Mouse (Mus musculus): Measurements from ENCODE around the gene Sox5.

Sox5 gene

GRCm38 (mm10) chr6:144398115-144398514, 383.7 kb downstream of the Sox5 start:
- WGBS: 69% methylated on average over 10 of the region's 10 CpGs

DNA sequence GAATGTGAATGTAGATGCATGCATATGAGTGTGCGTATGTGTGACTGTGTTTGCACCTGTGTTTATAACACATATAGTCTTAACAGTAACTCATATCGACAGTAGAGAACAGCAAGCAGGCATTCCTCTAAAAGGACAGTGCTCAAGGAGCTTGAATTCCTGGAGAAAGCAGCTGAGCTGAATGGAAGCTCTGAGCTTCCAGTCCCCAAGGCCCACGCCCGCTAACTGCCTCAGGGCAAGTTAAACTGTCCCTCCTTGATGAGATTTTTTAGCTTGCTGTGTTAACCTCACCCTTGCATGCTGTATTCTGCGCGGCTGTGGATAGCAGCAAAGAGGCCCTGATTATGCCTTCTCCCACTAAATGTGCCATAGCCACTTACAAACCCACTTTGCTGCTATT, 388.6 kb downstream of the Sox5 start:
- WGBS: 85% methylated on average over 6 of the region's 6 CpGs

DNA sequence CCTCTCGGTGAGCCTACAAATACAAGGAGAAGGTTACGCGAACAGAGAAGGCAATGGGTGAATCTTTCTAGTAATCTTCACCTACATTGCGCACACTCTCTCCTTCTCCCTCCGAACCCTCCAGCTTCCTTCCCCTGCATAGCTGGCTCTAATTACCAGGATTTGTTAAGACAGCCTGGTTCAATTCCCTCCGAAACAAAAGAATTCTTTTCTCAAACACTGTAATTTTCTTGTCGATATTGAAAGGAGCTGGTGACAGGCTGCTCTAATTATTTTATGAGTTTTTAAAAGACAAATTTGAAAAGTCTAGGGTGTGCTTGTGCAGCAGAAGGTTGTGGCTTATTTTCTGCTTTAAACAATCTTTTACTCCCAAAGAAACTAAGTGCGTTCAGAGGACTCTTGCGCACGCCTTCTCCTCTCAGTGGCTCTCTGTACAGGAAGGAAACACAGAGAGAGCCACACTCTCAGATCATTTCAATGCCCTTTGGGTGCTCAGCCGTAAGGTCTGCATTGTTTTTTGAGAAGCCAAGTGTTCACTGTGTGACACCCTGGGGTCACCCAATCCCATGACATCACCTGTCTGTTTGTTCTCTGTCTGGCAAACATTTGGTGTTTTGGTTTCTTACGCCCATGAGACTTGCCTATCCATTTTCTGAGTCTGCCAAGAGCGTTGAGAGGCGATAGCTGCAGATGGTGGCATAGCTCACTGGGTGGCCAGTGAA, 392.3 kb downstream of the Sox5 start:
- 82% methylated on average over 14 of the region's 14 CpGs for WGBS

- 53% methylated on average over 17 of the region's 17 CpGs for WGBS
Measured at GRCm38 (mm10) chr6:144387539-144388255, 394.1 kb downstream of the Sox5 start.

DNA sequence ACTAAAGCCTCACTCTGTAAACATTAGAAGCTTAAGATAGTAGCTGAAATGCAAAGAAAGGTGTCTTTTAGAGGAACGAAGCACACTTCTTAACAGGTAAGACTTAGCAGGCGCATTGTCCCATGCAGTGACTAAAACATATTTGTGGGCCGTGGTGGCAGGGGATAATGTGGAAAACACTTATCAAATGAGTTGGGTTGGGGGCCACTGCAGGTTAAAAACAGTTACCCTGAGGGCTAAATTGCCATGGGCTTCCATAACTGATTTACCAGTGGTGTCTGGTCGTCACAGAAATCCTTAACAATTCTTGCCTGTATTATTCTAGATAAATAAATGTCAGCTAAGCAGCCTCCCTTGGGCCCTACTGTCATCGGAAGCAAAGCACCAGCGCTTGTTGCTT, 401.1 kb downstream of the Sox5 start:
- 94% methylated on average over 6 of the region's 6 CpGs for WGBS

DNA sequence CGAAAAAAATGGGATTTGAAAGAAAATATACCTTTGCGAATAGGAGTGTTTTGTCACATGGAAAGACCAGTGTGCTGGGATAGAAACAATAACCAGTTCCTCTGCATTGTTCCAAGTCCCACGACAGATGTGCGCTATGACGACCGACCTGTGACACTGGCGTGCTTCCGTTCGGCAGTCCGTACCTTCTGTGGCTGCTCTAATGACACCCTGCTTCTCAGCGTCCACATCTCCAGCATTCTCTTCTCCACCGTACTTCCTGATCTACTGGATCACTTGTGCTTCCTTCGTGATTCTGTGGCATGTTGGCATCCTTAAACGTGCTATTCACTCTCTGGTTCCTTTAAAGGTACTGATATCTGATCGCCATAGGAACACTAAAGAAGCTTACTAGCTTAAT, 401.6 kb downstream of the Sox5 start:
- WGBS: 81% methylated on average over 15 of the region's 15 CpGs

DNA sequence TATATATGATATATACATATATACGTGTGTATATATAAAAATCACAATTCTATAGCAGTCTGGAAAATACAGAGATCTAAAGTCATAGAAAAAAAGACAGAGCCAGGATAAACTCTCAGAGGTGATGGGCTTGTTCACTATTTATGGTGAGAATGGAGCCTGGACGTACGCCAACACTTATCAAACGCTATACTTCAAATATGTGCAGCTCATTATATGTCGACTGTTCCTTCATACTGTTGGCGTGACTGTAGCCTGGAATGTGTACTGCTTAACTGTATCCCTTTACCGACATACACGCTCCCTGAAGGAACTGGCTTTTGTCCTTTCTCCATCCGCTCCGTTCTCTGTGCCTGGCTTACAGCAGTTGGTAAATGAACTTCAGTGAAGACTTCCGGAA, 407.0 kb downstream of the Sox5 start:
- 84% methylated on average over 11 of the region's 11 CpGs for WGBS

DNA sequence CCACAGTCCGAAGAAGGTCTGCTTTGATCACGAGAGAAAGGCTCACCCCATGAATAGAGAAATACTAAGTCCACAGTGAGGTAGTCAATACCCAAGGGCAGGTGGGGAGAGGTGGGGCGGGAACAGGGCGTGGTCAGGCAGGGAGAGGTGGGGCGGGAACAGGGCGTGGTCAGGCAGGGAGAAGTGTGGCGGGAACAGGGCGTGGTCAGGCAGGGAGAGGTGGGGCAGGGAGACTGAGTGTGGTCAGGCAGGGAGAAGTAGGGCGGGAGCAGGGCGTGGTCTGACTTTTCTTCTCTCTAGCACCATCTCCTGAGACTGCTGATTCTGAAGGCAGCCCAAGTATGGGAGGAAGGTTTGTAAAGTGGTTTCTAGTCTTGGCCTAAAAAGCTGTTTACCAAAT, 411.1 kb downstream of the Sox5 start:
- WGBS: 70% methylated on average over 10 of the region's 10 CpGs

DNA sequence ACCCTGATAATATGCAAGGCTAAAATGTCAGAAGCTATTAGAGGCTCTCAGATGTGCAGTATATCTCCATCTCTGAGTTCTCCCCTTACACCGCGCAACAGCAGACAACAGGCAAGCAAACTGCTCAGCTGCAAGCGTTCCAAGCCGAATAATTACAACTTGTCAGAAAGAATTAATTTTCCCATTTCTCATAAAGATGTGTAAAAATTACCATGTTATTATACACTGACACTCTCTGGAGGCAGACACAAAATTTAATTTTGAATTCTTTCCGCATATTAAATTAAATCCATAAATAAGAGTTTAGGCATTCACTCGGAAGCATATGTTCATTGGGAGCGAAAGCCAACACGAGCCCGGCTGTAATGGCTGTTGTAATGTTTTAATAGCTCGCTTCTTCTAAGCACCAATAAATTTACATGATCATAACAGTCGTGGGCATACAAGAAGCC, 414.1 kb downstream of the Sox5 start:
- WGBS: 54% methylated on average over 11 of the region's 11 CpGs

DNA sequence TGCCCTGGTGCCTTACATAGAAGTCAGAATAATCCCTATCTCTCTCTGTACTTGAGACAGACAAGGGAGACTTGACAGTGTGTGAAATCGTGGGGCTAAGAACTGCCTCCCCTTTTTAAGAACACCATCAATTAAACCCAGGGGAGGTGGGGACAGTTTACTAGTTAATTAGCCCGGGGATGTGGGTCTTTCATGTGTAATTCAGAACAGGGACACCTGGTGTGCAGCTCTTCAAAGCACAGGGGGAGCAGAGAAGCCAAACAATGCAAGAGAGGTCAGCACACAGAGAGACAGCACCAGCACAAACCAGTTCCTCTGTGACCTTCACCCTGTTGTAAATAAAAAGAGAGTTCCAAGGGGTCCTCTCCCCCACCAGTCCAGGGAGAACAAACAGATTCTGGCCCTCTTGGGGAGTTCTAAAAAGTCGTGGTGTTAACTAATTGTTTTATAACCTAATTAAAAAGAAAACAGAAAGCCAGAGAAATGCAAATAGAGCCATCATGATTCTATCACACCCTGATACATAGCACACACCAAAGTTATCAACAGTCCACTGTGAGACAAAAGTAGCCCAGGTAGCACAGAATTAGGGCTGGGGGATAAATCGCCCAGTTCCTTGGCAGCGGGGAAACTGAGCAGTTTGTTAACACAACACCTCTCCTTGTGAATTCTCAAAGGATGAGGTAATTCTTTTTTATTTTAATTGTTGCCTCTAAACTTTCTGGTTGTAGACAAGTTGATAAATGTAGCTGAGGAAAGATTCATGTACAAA, 420.3 kb downstream of the Sox5 start:
- WGBS: 52% methylated on average over 5 of the region's 5 CpGs

DNA sequence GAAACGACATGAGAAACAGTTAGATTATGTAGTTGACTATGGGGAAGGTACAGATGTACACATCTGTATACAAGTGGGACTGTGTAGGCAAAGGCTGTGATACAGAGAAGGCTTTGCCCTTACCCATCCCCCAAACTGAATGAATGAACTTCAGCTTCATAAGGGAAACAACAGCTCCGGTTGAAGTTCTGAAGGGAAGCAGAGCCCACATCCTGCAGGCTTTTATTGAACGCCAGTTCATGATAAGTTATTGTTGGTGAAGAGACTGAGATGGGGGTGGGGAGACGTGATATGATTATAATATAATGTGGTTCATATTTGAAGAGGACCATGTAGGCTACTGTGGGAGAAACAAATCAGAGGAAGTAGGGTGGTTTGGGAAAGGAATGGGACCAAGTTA, 424.7 kb downstream of the Sox5 start:
- WGBS: 90% methylated on average over 4 of the region's 4 CpGs

GRCm38 (mm10) chr6:144351049-144351448, 430.7 kb downstream of the Sox5 start:
- WGBS: 83% methylated on average over 6 of the region's 6 CpGs

DNA sequence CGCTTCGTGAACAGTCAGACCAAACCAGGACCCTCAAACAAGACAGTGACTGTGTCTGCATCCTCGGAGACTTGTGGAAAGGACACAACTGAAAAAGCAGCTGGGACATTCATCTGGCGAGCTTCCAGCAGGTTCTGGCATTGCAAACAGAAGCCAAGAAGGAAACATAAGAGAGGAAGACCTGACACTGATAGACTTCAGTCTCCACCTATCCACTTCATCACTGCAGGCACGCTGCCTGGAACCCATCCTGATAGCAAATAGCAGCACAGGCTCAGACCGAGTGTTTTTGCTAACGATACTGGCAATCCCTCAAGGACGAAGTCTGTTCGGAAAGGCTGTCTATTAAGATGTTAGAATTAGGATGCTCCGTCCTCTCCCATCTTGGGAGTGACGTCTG, 438.4 kb downstream of the Sox5 start:
- 47% methylated on average over 11 of the region's 11 CpGs for WGBS

DNA sequence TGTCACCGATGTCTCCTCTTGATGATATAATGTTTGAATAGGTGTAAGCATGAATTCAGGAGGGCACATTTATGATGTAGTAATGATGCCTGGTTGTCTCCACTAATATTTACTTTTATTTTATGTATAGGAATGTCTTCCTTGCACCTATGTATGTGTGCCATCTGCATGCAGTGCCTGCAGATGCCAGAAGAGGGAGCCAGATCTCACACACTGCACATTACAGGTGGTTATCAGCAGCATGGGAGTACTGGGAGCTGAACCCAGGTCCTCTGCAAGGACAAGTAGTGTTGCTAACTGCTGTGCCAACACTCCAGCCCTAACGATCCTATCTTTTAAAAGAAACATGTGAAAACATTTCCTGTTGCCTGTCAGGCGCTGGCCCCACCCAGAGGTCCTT, 442.2 kb downstream of the Sox5 start:
- 98% methylated on average over 3 of the region's 3 CpGs for WGBS

DNA sequence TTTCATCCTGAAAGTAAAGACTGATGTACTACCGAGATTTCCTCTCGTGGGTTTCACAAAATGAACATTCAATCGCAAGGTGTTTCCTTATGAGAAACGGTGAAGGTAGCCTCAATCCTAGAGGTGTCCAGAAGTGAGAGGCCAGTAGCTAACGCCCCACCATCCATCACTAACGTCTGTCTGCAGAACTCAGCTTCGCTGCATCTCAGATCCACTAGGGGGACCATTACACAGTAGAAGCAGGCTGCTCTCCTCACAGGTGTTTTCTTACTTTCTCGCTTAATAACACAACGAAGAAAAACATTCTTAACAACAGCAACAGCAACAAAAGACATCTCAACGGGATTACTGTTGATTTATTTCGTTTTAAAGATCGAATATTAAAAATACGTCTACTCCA, 442.8 kb downstream of the Sox5 start:
- 56% methylated on average over 13 of the region's 13 CpGs for whole genome bisulfite sequencing

- 59% methylated on average over 4 of the region's 4 CpGs for WGBS
Measured at GRCm38 (mm10) chr6:144338221-144338620, 443.6 kb downstream of the Sox5 start.

DNA sequence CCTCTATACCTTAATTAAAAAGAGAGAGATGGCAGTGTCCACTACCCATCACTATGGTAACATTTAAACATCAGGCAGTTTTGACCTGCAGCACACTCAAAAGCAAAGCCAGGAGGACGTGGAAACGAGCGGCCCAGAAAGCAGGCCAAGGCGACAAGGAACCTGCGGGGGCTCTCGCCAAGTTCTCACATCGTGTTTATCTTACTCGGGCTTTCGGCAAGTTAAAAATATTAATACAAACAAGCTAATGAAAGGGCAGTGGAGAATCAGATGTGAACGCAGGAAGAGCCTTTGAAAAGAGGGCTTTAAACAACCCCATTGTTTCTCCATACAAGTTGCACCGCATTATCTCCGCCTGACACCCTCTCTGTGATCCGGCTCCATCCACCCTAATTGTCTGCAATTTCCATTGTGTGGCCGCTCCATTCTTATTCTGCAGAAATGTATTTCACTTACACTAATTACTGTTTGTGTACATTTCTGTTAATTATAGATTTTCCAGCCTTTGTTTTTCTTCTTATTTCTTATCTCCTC, 444.3 kb downstream of the Sox5 start:
- WGBS: 56% methylated on average over 14 of the region's 14 CpGs

GRCm38 (mm10) chr6:144336789-144337188, 445.0 kb downstream of the Sox5 start:
- 98% methylated on average over 4 of the region's 4 CpGs for WGBS

DNA sequence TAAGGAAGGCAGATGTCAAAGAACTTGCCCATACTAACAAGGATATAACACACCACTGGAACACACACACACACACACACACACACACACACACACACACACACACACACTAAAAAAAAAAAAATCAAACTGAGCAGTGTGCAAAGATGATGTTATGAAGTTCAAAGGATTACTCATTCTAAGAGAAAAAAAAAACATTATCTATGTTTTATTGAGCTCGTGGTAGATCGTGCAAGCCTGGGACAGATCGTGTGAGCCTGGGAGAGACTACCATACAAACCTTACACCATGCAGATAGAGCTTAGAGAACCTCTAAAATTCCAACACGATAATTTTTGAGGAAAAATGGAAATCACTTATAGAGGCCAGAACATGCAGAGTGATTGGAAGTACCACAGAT, 448.6 kb downstream of the Sox5 start:
- 93% methylated on average over 4 of the region's 4 CpGs for WGBS

DNA sequence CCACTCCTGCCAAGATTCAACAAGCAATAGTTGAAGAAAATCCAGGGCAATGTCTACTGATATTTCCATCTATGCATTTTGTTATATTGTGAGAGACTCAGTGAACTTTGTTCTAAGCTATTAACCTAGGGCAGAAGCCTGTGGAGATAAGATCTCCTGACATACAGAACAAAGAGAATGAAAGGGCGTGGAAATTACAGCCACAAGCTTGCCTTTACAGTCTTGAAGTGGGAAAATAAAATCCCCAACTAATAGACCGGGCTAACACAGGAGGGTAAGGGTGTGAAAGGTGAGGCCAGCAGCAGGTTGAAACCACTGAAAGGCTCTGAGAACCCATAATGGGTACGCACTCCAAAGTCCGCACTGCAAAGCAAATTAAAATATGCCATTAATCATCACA, 449.8 kb downstream of the Sox5 start:
- 97% methylated on average over 4 of the region's 4 CpGs for WGBS

DNA sequence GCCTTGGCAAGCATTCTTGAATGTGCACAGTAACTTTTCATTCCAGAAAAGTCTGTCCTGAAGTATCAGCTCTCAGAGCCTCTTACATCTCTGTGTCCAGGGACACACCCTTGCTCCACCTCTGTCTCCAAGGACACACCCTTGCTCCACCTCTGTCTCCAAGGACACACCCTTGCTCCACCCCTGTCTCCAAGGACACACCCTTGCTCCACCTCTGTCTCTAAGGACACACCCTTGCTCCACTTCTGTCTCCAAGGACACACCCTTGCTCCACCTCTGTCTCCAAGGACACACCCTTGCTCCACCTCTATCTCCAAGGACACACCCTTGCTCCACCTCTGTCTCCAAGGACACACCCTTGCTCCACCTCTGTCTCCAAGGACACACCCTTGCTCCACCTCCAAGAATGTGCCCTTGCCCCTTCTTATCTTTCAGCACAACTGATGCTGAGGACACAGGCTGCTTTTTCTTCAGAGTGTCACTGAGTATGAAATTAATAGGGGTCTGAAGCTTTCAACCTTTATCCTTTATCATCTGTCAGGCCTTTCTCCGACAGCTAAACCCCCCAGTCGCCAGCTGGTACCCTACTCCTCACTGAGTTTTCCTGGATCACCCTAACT, 452.4 kb downstream of the Sox5 start:
- 95% methylated on average over 2 of the region's 2 CpGs for WGBS

- 93% methylated on average over 4 of the region's 4 CpGs for WGBS
Measured at GRCm38 (mm10) chr6:144328779-144329178, 453.0 kb downstream of the Sox5 start.

All from cerebral cortex, adult 2 months (tissue).